Mouse (Mus musculus): ENCODE results near the gene Eif3m.
A peak's percentile ranks its signal among the peaks of the same experiment; 100 is the strongest.
"Not testable (repeated sequence)": the region's sequence is repeated elsewhere in the genome, so short reads cannot be mapped to it uniquely, and the experiment has no call there.

Eif3m gene

DNA sequence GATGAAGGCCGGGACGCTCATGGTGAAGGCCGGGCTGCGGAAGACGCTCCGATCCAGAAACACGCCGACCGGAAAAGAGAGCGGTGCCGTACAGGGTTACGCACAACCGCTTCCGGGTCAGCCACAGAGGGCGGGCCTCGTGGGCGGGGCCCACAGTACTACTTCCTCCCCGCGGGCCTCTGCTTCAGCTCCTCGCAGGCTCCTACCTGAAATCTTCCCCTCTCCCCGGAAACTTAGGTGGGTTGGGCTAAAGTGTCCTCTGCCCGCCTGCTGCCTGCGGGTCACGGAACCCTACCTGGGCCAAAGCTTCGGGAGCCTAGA is at the start of gene Eif3m:
TSS of gene Eif3m (minus strand) at position 114 of the 321 bp plus-strand sequence.
- peak; percentile 91 to 94 for DNase-seq (ENCODE audit: low read depth in 2 of 2, low spot score in 2 of 2)

DNA sequence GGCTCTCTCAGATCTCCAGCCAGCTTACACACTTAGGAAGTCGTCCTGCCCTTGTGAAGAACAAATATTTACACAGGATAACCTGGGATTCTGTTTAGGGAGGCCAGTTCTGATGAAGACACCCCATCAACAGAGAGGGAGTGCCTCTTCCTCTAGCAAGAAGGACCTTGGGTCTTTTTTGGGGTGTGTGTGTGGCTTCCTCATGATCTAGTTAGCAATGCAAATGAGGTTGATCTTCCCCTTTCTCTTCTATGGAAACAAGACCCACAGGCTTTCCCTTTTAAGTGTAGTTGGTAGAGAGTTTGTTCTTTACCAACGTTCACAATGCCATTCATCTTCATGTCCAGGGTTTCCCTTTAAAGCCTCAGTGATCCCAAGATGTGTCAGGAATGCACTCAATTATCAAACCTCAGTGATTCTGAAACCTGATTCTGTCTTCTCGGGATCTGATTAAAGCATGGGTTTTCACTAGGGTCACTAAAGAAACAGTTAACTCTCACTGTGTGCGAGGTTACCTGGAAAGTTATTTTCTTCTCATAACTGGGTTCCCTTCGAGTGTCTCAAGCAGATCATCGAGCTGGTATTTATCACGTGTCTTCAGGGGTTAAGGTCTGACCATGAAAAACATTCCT is 46.0 kb upstream of the Eif3m start:
- DNase-seq (ENCODE audit: low read depth in 2 of 2, low spot score in 2 of 2), result no peak

DNA sequence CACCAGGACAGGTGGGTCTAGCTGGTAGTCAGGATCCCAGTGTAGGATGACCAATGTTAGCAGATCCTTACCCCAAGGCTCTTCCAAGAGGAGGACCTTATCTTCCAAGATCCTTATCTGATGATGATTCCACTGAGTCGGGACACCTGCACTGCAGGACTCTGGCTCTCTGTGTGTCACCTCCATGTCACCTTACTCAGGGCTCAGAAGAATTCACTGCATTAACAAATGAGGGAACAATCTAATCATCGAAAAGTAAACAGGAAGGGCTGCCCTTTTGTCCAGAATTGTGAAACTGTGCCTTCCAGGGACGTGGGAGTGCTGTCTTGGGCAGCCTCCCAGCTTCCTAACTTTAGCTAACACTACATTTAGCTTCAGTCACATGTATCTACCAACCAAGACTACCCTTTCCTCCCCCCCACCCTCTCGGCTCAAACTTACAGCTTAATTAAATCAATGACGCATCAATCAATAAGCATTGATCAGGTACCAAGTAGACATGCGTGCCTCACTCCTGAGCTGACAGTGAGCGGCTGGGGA is 41.8 kb upstream of the Eif3m start:
- no peak for DNase-seq (ENCODE audit: low read depth in 2 of 2, low spot score in 2 of 2)

GRCm38 (mm10) chr2:105055529-105055928 is 38.6 kb upstream of the Eif3m start:
- DNase-seq (ENCODE audit: low read depth in 2 of 2, low spot score in 2 of 2), result no peak

DNA sequence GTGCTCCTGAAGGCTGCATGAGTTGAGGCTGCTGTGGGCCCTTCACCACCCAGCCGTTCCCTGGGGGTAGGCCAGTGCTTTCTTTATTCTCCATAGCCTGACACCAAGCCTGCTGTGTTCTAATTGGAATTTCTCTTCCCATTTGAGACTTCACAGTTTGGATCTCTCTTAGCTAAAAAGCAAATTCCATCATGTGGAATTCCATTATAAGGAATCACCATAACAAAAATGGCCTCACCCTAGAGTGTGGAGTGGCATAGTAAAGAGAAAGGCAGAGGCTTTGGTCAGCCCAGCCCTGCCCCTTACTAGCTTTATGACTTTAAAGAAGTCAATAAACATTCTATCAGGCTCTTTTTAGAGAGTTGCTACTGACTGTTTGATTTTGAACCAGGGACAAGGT is 31.4 kb upstream of the Eif3m start:
- no peak for DNase-seq (ENCODE audit: low read depth in 2 of 2, low spot score in 2 of 2)

- DNase-seq (ENCODE audit: low read depth in 2 of 2, low spot score in 2 of 2), result no peak
These were observed 26.3 kb upstream of the Eif3m start for GRCm38 (mm10) chr2:105043152-105043551.

GRCm38 (mm10) chr2:105040859-105041258 is 24.0 kb upstream of the Eif3m start:
- no peak for DNase-seq (ENCODE audit: low read depth in 2 of 2, low spot score in 2 of 2)

DNA sequence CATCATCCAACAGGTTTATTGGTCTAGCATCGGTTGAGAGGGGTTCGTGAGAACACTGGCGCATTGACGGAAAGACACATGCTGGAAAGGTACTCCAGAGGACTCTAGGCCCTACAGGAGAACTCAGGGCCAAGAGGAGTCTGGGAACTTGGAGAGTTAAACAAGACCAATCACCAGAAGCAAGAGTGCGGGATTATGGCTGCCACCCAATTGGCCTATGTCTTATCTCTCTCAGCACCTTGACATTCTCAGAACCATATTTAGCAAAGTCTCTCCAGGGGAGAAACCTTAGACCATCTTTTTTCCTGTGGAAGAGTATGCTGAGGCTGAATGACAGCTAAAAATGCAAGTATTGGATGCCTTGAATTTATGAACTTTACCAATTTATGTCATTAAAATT is 22.0 kb upstream of the Eif3m start:
- DNase-seq (ENCODE audit: low read depth in 2 of 2, low spot score in 2 of 2), result no peak

DNA sequence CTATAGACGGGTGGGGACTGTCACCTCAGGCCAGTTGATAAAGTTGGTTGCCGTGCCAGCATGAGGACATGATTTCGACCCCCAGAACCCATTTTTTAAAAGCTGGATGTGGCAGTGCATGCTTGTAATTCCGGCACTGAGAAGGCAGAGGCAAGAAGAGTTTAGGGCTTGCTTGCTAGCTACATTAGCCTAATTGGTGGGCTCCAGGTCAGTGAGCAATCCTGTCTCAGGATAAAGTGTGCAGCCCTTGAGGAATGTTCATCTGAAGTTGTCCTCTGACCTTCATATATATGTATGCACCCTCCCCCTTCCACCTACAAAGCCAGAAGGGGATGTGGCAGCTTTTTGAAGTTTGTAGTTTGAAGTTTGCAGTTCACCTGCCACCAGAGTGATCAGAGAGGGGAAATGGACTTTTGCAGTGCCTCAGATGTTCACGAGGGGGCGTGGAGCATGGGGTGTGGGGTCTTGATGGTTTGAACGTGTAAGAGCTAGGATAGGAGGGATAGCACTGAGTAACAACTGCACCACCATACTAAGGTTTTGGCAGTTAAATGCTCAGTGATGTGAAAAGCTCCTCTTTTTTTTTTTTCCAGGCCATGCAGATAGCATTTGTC is 21.2 kb upstream of the Eif3m start:
- peak in 1 of 2 experiments; percentile 2 for DNase-seq (ENCODE audit: low read depth in 2 of 2, low spot score in 2 of 2)

DNA sequence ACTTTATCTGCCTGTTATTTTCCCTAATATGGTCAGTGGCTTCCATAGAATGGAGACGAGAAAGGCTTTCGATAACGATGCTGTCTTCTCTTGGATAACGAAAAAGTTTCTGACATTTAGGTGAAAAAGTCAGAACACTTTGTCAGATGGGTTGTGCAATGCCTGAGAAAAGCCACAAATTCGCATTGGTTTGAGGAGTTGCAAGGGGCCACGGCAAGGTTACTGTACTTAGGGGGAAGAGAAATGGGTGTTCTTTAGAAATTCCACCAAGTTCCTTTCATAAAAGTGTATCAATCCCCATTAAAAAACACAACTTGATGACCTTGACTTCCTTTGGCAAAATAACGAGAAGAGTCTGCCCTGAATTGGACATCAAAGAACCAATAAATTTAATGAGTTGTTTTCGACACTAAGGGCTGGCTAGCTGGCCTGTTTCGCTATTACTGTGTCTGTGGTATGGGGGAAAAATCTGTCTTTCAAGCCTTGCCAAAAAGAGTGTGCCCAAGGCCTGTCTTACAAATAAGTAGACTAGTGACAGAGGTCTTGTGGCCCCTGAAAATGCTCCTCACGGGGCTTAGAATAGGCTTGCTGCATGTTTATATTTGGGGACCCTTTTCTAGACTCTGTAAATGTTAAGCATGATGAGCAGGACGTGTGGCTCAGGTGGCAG is 19.7 kb upstream of the Eif3m start:
- DNase-seq (ENCODE audit: low read depth in 2 of 2, low spot score in 2 of 2), result no peak

- DNase-seq (ENCODE audit: low read depth in 2 of 2, low spot score in 2 of 2), result no peak
These were observed 19.1 kb upstream of the Eif3m start for GRCm38 (mm10) chr2:105035985-105036384.

- DNase-seq (ENCODE audit: low read depth in 2 of 2, low spot score in 2 of 2), result no peak
These were observed 17.2 kb upstream of the Eif3m start for GRCm38 (mm10) chr2:105034084-105034483.

DNA sequence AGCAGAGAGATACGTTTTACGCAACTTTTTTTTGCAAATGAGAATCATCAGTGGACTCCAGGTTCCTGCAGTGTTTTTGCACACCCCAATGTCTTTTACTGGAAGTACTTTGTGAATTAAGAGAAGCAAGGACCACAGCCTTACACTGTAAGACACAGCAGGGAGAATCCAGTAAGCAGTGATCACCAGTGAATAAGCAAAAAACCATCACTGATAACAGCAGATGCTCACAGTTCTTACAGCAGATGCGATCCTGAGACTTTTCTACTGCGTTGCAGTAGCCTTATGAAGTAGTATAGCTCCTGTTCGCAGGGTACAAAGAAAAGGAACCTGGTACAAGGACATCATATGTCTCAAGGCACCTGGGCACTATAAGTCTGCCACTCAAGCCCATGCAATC is 13.6 kb upstream of the Eif3m start:
- DNase-seq (ENCODE audit: low read depth in 2 of 2, low spot score in 2 of 2), result no peak

GRCm38 (mm10) chr2:105028806-105029205 is 11.9 kb upstream of the Eif3m start:
- DNase-seq (ENCODE audit: low read depth in 2 of 2, low spot score in 2 of 2), result no peak

DNA sequence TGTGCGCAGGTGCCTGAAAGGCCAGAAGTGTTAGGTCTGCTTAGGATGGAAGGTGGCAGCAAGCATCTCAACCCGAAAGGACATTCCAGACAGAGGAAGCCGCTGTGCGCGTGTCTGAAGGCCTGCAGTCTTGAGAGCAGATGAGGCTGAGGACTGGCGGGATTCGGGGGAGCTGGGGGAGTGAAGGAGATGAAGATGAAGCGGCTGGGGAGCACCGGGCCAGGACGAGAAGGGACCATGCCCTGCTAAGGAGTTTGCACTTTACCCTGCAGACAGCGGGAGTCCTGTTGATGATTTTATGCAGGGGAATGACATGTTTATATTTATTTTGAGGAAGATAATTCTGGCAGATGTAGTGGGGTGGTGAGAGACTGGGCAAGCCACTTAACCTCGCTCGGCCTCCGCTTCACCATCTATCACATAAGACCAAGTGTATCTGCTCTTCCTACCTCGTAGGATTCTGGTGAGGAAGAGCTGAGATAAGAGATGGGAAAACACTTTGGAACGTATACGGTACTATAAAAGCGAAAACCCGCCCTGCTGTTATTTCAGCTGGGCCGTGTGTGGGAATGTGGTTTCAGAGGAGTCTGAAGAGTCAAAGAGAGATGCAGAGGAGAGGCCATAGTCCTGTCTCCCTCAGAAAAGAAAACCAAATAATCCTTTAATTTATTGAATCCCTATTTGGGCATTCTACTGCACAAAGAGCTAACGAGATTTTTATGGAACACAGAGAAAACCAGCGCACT is 10.2 kb upstream of the Eif3m start:
- DNase-seq (ENCODE audit: low read depth in 2 of 2, low spot score in 2 of 2), result no peak

GRCm38 (mm10) chr2:105025610-105026009 is 8.7 kb upstream of the Eif3m start:
- DNase-seq (ENCODE audit: low read depth in 2 of 2, low spot score in 2 of 2), result not testable (repeated sequence)

DNA sequence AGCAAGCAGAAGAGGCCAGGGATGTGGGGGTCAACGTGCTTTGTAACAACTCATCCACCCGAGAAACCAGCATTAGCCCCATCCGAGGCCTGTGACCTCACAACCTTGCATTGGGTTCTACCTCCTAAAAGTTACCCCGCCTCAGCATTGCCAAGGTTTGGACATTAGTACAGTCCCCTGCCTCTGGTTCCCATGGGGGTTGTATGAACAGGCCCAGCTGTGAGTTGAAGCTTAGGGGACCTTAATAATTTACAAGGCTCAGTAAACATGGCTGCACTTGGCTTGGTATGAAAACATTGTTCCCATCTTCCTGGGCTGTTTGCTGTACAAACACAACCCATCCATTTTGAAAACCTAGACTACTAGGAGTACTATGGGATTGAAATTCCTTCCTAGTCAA is 6.9 kb upstream of the Eif3m start:
- no peak for DNase-seq (ENCODE audit: low read depth in 2 of 2, low spot score in 2 of 2)

DNA sequence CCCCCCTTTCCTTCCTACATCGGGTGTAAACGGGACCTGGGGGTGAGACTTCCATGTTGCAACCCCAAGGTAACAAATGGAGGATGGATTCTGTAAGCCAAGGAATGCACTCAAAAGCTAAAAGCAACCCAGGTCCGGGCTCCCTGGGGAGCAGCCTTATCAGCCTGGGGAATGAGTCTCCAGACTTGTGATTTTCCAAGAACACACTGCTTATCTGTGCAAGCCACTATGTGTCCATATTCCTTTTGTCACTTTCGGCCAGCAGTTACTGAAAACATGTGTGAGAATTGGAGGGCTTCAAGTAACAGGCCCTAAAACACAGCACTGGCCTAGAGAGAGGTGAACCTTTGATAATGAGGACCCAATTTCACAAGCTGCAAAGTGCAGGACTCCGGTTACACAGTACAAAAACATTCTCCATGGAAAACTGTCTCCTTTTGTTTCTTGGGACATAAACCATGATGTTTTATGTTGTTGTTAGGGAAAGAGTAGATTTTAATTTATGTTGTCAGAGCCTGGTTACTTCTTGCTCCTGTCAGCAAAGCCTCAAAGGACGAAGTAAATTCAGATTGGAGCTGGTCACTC is 6.2 kb upstream of the Eif3m start:
- DNase-seq (ENCODE audit: low read depth in 2 of 2, low spot score in 2 of 2), result no peak

DNA sequence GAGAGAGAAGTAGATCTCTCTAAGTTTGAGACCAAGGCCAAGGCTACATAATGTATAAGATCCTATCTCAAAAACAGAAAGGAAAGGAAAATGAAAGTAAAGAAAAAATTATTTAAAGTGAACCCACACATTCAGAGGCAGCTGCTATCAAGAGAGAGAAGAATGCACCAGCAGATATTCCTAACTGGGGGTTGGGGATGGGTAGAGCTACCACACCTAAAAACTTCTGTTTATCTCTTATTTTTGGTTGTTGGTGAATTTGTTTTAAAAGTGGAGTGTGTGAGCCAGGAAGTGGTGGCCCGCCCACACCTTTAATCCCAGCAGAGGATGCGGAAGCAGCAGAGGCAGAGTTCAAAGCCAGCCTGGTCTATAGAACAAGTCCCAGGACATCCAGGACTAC is 5.0 kb upstream of the Eif3m start:
- DNase-seq (ENCODE audit: low read depth in 2 of 2, low spot score in 2 of 2), result peak; percentile 24 to 58

DNA sequence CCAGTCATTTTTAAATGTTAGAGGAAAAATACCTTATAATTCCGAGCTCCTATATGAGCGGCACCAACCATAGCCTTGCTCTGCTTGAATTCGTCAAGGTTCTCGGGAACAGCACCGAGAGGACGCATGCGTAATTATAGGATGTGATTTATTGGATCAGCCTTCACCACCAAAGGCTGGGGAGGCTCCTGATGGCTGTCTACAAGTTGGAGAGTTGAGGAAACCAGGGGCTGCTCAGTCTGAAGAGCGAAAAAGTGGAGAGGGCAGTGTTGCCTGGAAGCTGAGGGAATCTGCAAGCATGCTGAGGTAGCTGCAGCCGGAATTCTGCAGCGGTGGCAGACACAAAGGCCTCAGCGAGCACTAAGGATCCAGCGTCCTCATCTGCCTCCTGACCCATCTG is 4.4 kb upstream of the Eif3m start:
- no peak for DNase-seq (ENCODE audit: low read depth in 2 of 2, low spot score in 2 of 2)

DNA sequence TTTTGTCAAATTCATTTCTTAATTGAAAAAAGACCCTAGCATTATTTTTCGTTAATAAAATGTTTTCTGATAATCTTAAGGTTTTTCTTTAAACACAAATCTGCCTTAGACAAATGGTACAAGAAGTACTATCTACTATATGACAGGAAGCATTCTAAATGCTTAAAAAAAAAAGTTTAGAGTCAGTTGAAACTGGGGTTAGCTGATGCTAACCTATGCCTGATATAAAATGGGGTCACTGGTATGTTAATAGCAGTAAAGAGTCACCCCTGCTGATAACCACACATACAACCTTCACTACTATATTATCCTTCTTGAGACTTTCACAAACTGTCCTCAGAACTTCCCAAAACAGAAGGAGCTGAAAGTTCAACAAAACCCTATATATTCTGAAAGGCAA is 2.6 kb upstream of the Eif3m start:
- DNase-seq (ENCODE audit: low read depth in 2 of 2, low spot score in 2 of 2), result no peak
